Mouse (Mus musculus): ENCODE measurements around the gene Pole. TPM values are rescaled to one million over a fixed set of nuclear protein-coding genes. Genes with fewer than 3 reads are reported as not detected.

The Pole gene
- polyA plus RNA-seq (2012; rRNA removed): 3.4 and 5.7 TPM in 2 replicates

GRCm38 (mm10) chr5:110285770-110286445, at the start of gene Pole, which contains the start of gene Pxmp2:
Gene Pole (plus strand): TSS chr5:110286306.
Gene Pxmp2 (minus strand): TSS chr5:110286186.
- Histone ChIP-seq H3K4me1 (ENCODE audit: control insufficient read depth, insufficient read depth, insufficient read length, low read length) (no peaks in the 10 kb centered on the region; the same call in 1 of the 2 replicates), H3K36me3 (ENCODE audit: control insufficient read depth, insufficient read depth, low read length) (no peaks in the 10 kb centered on the region), H3K27me3 (ENCODE audit: control insufficient read depth, insufficient read depth, low read length) (no peaks in the 10 kb centered on the region), H3K27ac (ENCODE audit: insufficient read depth, low read depth, low read length) (0 out of 2 replicates have a peak within 1 kb of the TSS, but pooled peaks have one; percentile 13), H3K4me3 (ENCODE audit: low read depth, low read length) (peak within 1 kb of the TSS; percentile 97)
- TF ChIP-seq POLR2A (IDR thresholded peaks at IDR 0.05; ENCODE audit: low read depth, low read length): peak; percentile 62; the same call in 1 of the 2 replicates
- TF ChIP-seq CTCF (IDR thresholded peaks at IDR 0.05; ENCODE audit: extremely low read depth, insufficient read length, insufficient replicate concordance, low read depth, low read length): no peak
- WGBS: under 1% methylated on average over 64 of the region's 64 CpGs

GRCm38 (mm10) chr5:110244091-110244490, 42.0 kb upstream of the Pole start:
- H3K36me3 ChIP-seq (ENCODE audit: control insufficient read depth, insufficient read depth, low read length): peaks cover 58% of the 10 kb centered on the region
- TF ChIP-seq POLR2A (IDR thresholded peaks at IDR 0.05; ENCODE audit: low read depth, low read length) (no peak), CTCF (IDR thresholded peaks at IDR 0.05; ENCODE audit: extremely low read depth, insufficient read length, insufficient replicate concordance, low read depth, low read length) (no peak)
- no peak overlapping the region for H3K27ac ChIP-seq (ENCODE audit: insufficient read depth, low read depth, low read length)
- H3K4me1 ChIP-seq (ENCODE audit: control insufficient read depth, insufficient read depth, insufficient read length, low read length): no peaks in the 10 kb centered on the region
- no peaks in the 10 kb centered on the region for H3K27me3 ChIP-seq (ENCODE audit: control insufficient read depth, insufficient read depth, low read length)
- no peak overlapping the region for H3K4me3 ChIP-seq (ENCODE audit: low read depth, low read length)
- WGBS: 72% methylated on average over 2 of the region's 2 CpGs

GRCm38 (mm10) chr5:110266941-110267340, 19.2 kb upstream of the Pole start:
- H3K36me3 ChIP-seq (ENCODE audit: control insufficient read depth, insufficient read depth, low read length): peaks cover 17% of the 10 kb centered on the region
- WGBS: 66% methylated on average over 4 of the region's 4 CpGs
- peaks cover 4% of the 10 kb centered on the region; the same call in 1 of the 2 replicates for H3K4me1 ChIP-seq (ENCODE audit: control insufficient read depth, insufficient read depth, insufficient read length, low read length)
- no peak overlapping the region for H3K27ac ChIP-seq (ENCODE audit: insufficient read depth, low read depth, low read length)
- no peaks in the 10 kb centered on the region for H3K27me3 ChIP-seq (ENCODE audit: control insufficient read depth, insufficient read depth, low read length)
- TF ChIP-seq POLR2A (IDR thresholded peaks at IDR 0.05; ENCODE audit: low read depth, low read length) (no peak), CTCF (IDR thresholded peaks at IDR 0.05; ENCODE audit: extremely low read depth, insufficient read length, insufficient replicate concordance, low read depth, low read length) (no peak)
- H3K4me3 ChIP-seq (ENCODE audit: low read depth, low read length): no peak overlapping the region

GRCm38 (mm10) chr5:110269141-110270101, 16.7 kb upstream of the Pole start, which contains the start of gene Pgam5:
Gene Pgam5 (minus strand): TSS chr5:110269913.
- Histone ChIP-seq H3K4me1 (ENCODE audit: control insufficient read depth, insufficient read depth, insufficient read length, low read length) (peaks cover 4% of the 10 kb centered on the region; the same call in 1 of the 2 replicates), H3K4me3 (ENCODE audit: low read depth, low read length) (peak within 1 kb of the TSS; percentile 97), H3K36me3 (ENCODE audit: control insufficient read depth, insufficient read depth, low read length) (peaks cover 16% of the 10 kb centered on the region), H3K27ac (ENCODE audit: insufficient read depth, low read depth, low read length) (no peak within 1 kb of the TSS), H3K27me3 (ENCODE audit: control insufficient read depth, insufficient read depth, low read length) (no peaks in the 10 kb centered on the region)
- 0 out of 2 replicates have a peak, but pooled peaks have one; percentile 28 for TF ChIP-seq POLR2A (IDR thresholded peaks at IDR 0.05; ENCODE audit: low read depth, low read length)
- TF ChIP-seq CTCF (IDR thresholded peaks at IDR 0.05; ENCODE audit: extremely low read depth, insufficient read length, insufficient replicate concordance, low read depth, low read length): peak; percentile 75
- WGBS: under 1% methylated on average over 65 of the region's 66 CpGs

GRCm38 (mm10) chr5:110270242-110270641, 15.9 kb upstream of the Pole start:
- no peak overlapping the region for H3K4me3 ChIP-seq (ENCODE audit: low read depth, low read length)
- TF ChIP-seq POLR2A (IDR thresholded peaks at IDR 0.05; ENCODE audit: low read depth, low read length) (no peak), CTCF (IDR thresholded peaks at IDR 0.05; ENCODE audit: extremely low read depth, insufficient read length, insufficient replicate concordance, low read depth, low read length) (no peak)
- H3K36me3 ChIP-seq (ENCODE audit: control insufficient read depth, insufficient read depth, low read length): peaks cover 9% of the 10 kb centered on the region
- H3K27ac ChIP-seq (ENCODE audit: insufficient read depth, low read depth, low read length): no peak overlapping the region
- WGBS: 96% methylated on average over 6 of the region's 6 CpGs
- H3K4me1 ChIP-seq (ENCODE audit: control insufficient read depth, insufficient read depth, insufficient read length, low read length): peaks cover 4% of the 10 kb centered on the region; the same call in 1 of the 2 replicates
- no peaks in the 10 kb centered on the region for H3K27me3 ChIP-seq (ENCODE audit: control insufficient read depth, insufficient read depth, low read length)

GRCm38 (mm10) chr5:110274147-110274546, 12.0 kb upstream of the Pole start:
- Histone ChIP-seq H3K4me3 (ENCODE audit: low read depth, low read length) (no peak overlapping the region), H3K36me3 (ENCODE audit: control insufficient read depth, insufficient read depth, low read length) (no peaks in the 10 kb centered on the region), H3K4me1 (ENCODE audit: control insufficient read depth, insufficient read depth, insufficient read length, low read length) (no peaks in the 10 kb centered on the region), H3K27me3 (ENCODE audit: control insufficient read depth, insufficient read depth, low read length) (no peaks in the 10 kb centered on the region), H3K27ac (ENCODE audit: insufficient read depth, low read depth, low read length) (no peak overlapping the region)
- TF ChIP-seq POLR2A (IDR thresholded peaks at IDR 0.05; ENCODE audit: low read depth, low read length): no peak
- TF ChIP-seq CTCF (IDR thresholded peaks at IDR 0.05; ENCODE audit: extremely low read depth, insufficient read length, insufficient replicate concordance, low read depth, low read length): no peak
- WGBS: 73% methylated on average over 4 of the region's 4 CpGs
